Mouse (Mus musculus): ENCODE measurements around the gene Ints3. TPM values are rescaled to one million over a fixed set of nuclear protein-coding genes. Genes with fewer than 3 reads are reported as not detected.

Ints3 gene
- total and polyA plus RNA-seq, 2 experiments from 2014 or later: 20.4 to 71.7 TPM

DNA sequence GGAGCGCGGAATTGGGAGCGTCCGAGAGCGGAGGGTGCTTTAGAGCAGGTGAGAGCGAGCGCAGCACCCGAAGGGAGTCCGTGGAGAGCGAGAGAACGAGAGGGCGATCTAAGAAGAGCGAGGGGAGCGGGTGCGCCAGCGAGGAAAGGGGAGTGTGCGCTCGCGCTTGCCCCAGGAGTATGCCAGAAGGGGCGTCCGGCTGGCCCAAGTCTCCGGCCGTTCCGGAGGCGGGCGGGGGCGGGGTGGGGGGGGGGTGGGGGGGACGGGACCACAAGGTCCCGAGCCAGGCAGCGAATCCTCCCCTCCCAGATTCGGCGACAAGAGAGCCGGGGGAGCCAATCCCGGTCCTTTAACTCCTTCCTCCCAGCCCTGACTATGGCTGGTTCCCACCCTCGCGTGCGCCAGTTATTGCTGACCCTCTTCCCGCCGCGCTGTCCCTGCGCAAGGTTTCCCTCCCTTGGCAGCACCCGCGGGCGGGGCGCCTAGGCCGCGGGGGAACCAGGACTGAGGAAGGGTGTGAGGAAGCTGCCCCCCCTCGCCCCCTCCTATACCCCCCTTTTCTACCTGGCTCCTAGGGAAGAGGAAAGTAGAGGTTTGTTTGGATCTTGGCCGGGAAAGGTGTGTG is 32.4 kb upstream of the Ints3 start, which contains the start of gene Npr1:
Npr1 (minus strand) TSS at position 181 of the 625 bp plus-strand sequence.
- DNase-seq (ENCODE audit: low spot score) (no peak), ATAC-seq (peak; percentile 41)
- Histone ChIP-seq H3K4me2 (ENCODE audit: low read depth, low read length) (peak within 1 kb of the TSS; percentile 96), H3K4me1 (ENCODE audit: insufficient read depth, low read length) (no peaks in the 10 kb centered on the region), H3K36me3 (ENCODE audit: insufficient read depth, low read length) (no peaks in the 10 kb centered on the region), H3K27ac (no peak within 1 kb of the TSS), H3K27me3 (ENCODE audit: insufficient read depth, low read length) (peaks cover 3% of the 10 kb centered on the region), H3K9ac (replicated peaks; ENCODE audit: low read length) (peak within 1 kb of the TSS; percentile 49), H3K4me3 (ENCODE audit: low read length) (peak within 1 kb of the TSS; percentile 56), H3K9me3 (ENCODE audit: low read length) (no peaks in the 10 kb centered on the region)
- WGBS: 0% methylated on average over 26 of the region's 49 CpGs
- no peak for TF ChIP-seq CTCF (IDR thresholded peaks at IDR 0.05; ENCODE audit: low read depth)

DNA sequence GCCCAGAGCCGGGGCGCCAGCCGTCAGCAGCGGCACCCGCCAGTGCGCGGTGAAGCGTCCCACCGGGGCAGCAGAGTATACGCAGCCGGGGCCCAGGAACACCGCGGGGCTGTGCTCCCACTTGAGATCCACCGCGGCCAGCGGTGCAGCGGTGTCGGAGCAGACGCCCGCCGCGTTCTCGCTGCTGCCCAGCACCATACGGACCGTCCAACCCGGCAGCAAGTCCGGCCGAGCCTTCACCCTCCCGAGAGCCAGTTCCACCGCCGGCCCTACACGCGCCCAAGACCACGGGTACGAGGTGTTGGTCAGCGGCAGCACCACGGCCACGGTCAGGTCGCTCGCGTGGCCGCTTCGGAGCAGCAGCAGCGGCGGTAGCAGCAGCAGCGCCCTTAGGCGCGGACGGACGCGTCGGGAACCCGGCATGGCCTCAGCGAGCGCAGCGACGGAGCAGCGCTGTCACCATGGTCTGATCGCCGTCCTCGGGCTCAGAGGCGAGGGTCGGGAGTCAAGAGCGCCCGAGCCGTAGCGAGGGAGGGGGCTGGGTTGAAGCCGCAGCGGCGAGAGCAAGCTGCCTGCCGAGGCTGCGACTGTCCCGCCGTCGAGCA is 31.8 kb upstream of the Ints3 start:
- Histone ChIP-seq H3K36me3 (ENCODE audit: insufficient read depth, low read length) (no peaks in the 10 kb centered on the region), H3K9me3 (ENCODE audit: low read length) (no peaks in the 10 kb centered on the region), H3K4me2 (ENCODE audit: low read depth, low read length) (peak overlapping the region; percentile 96), H3K4me3 (ENCODE audit: low read length) (peak overlapping the region; percentile 56), H3K9ac (replicated peaks; ENCODE audit: low read length) (peak overlapping the region; percentile 49), H3K27me3 (ENCODE audit: insufficient read depth, low read length) (peaks cover 3% of the 10 kb centered on the region), H3K27ac (no peak overlapping the region), H3K4me1 (ENCODE audit: insufficient read depth, low read length) (no peaks in the 10 kb centered on the region)
- under 1% methylated on average over 73 of the region's 75 CpGs for WGBS
- no peak for TF ChIP-seq CTCF (IDR thresholded peaks at IDR 0.05; ENCODE audit: low read depth)
- ATAC-seq: peak; percentile 52
- peak; percentile 22 for DNase-seq (ENCODE audit: low spot score)

DNA sequence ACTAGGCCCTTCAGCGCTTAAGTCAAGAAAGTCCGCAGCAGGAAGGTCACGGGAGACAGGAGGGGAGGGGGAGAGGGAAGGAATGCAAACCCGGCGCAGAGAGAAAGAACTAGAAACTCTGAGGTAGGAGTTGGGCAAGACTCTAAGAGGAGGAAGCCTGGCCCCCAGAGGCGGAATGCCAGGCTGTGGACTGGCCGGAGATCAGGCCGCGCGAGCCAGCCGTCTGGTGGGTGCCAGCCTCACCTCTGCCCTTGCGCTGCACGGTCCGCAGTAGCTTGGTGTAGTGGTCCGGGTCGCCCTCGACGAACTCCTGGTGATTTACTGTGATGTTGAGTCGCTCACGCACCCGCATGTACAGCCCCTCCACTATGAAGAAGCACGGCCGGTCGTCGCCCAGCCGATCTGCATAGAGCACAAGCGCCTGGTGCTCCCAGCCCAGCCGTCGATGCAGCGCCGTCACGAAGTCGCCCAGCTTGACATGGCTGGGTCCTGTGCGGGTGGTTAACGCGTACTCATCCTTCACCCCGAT is 31.2 kb upstream of the Ints3 start:
- no peak for TF ChIP-seq CTCF (IDR thresholded peaks at IDR 0.05; ENCODE audit: low read depth)
- peak; percentile 12; the same call in 1 of the 2 replicates for ATAC-seq
- WGBS: 9% methylated on average over 37 of the region's 37 CpGs

DNA sequence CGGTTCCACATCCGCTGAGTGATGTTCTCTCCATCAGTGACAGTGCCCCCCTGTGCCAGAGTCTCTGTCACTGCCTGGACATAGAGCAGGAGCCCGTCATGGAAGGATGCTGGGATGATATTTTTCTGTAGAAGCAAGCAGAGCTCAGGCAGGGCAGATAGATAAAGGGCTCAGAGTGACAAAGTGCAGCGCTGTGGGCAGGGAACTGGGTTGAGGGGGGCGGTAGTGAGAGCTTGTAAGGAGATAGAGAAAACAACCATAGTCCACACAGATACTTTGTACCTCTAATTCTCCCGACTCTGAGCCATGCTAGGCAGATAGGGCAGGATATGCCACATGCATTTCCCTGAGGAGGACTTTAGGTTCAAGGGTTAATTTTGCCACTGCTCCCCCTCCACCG is 29.2 kb upstream of the Ints3 start:
- ATAC-seq (no peak), DNase-seq (ENCODE audit: low spot score) (no peak)
- H3K27ac ChIP-seq: no peak overlapping the region
- no peaks in the 10 kb centered on the region for H3K36me3 ChIP-seq (ENCODE audit: insufficient read depth, low read length)
- no peaks in the 10 kb centered on the region for H3K9me3 ChIP-seq (ENCODE audit: low read length)
- 28% methylated on average over 7 of the region's 7 CpGs for WGBS
- H3K9ac ChIP-seq (replicated peaks; ENCODE audit: low read length): no peak overlapping the region
- no peaks in the 10 kb centered on the region for H3K4me1 ChIP-seq (ENCODE audit: insufficient read depth, low read length)
- peaks cover 3% of the 10 kb centered on the region for H3K27me3 ChIP-seq (ENCODE audit: insufficient read depth, low read length)
- H3K4me3 ChIP-seq (ENCODE audit: low read length): no peak overlapping the region
- TF ChIP-seq CTCF (IDR thresholded peaks at IDR 0.05; ENCODE audit: low read depth): no peak
- H3K4me2 ChIP-seq (ENCODE audit: low read depth, low read length): no peak overlapping the region

More for the DNA sequence above, 31.2 kb upstream of the Ints3 start:
- Histone ChIP-seq H3K4me1 (ENCODE audit: insufficient read depth, low read length) (no peaks in the 10 kb centered on the region), H3K9me3 (ENCODE audit: low read length) (no peaks in the 10 kb centered on the region), H3K4me2 (ENCODE audit: low read depth, low read length) (peak overlapping the region; percentile 96), H3K9ac (replicated peaks; ENCODE audit: low read length) (no peak overlapping the region; the same call in 1 of the 2 replicates), H3K4me3 (ENCODE audit: low read length) (peak overlapping the region; percentile 56), H3K27me3 (ENCODE audit: insufficient read depth, low read length) (peaks cover 3% of the 10 kb centered on the region), H3K36me3 (ENCODE audit: insufficient read depth, low read length) (no peaks in the 10 kb centered on the region), H3K27ac (no peak overlapping the region)
- no peak for DNase-seq (ENCODE audit: low spot score)

DNA sequence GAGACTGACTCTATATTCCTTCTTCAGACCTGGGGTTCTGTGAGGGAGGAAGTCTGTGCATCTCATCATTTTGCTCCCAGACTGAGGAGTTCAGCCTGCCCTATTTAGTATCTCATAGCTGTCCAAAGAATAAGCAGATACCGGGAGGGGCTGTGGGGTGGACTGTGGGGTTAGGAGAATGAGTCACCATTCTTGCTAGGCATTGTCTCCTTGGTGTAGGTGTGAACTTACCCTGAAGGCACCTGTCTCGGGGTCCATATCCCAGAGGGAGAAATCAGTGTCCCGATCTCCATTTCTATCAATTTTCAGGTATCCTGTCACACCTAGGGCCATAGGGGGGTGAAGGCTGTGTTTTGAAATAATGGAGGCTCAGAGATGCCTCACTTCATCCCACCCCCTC is 28.5 kb upstream of the Ints3 start:
- Histone ChIP-seq H3K27me3 (ENCODE audit: insufficient read depth, low read length) (peaks cover 3% of the 10 kb centered on the region), H3K27ac (no peak overlapping the region), H3K4me2 (ENCODE audit: low read depth, low read length) (no peak overlapping the region), H3K9me3 (ENCODE audit: low read length) (no peaks in the 10 kb centered on the region), H3K36me3 (ENCODE audit: insufficient read depth, low read length) (no peaks in the 10 kb centered on the region), H3K4me3 (ENCODE audit: low read length) (no peak overlapping the region), H3K4me1 (ENCODE audit: insufficient read depth, low read length) (no peaks in the 10 kb centered on the region), H3K9ac (replicated peaks; ENCODE audit: low read length) (no peak overlapping the region)
- DNase-seq (ENCODE audit: low spot score) (no peak), ATAC-seq (no peak)
- TF ChIP-seq CTCF (IDR thresholded peaks at IDR 0.05; ENCODE audit: low read depth): no peak
- 93% methylated on average over 3 of the region's 3 CpGs for WGBS

DNA sequence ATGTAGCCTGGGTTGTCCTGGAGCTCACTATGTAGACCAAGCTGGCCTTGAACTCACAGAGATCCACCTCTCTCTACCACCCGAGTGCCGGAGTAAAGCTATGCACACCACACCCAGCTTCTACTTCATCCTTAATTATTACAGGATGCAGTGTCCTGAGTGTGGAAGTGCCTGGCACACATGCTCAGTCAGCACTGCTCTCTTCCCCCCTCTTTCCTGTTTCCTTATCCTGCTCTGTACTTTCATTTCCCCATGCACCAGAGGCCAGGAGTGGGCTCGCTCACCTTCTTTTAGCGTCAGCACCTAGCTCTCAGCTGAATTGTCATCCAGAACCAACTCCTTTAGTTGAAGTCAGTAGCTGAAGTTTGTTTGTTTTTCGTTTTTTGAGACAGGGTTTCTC is 26.9 kb upstream of the Ints3 start:
- H3K4me2 ChIP-seq (ENCODE audit: low read depth, low read length): no peak overlapping the region
- DNase-seq (ENCODE audit: low spot score) (no peak), ATAC-seq (no peak)
- no peak overlapping the region for H3K27ac ChIP-seq
- no peak for TF ChIP-seq CTCF (IDR thresholded peaks at IDR 0.05; ENCODE audit: low read depth)
- H3K9ac ChIP-seq (replicated peaks; ENCODE audit: low read length): no peak overlapping the region
- H3K4me1 ChIP-seq (ENCODE audit: insufficient read depth, low read length): no peaks in the 10 kb centered on the region
- H3K27me3 ChIP-seq (ENCODE audit: insufficient read depth, low read length): no peaks in the 10 kb centered on the region; the same call in 1 of the 2 replicates
- no peaks in the 10 kb centered on the region for H3K9me3 ChIP-seq (ENCODE audit: low read length)
- H3K4me3 ChIP-seq (ENCODE audit: low read length): no peak overlapping the region
- 71% methylated on average over 5 of the region's 5 CpGs for WGBS
- H3K36me3 ChIP-seq (ENCODE audit: insufficient read depth, low read length): no peaks in the 10 kb centered on the region

DNA sequence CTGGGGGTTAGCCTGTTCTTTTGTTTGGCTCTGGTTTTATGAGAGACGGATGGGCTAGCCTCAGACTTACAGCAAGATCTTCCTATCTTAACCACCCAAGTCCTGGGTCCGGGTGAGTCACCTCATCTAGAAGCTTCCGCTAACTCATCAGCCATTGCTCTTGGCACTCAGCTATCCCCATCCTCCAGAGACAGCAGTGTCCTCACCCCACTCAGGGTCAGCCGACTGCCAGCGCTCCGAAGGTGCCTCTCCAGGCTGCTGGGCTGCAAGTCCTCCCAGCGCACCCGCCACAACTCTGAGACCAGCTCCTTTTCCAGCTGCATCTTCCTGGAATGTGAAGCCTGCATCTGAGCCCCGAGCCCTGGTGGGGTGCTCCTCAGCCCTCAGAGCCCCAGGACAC is 26.3 kb upstream of the Ints3 start:
- Histone ChIP-seq H3K36me3 (ENCODE audit: insufficient read depth, low read length) (no peaks in the 10 kb centered on the region), H3K9me3 (ENCODE audit: low read length) (no peaks in the 10 kb centered on the region), H3K9ac (replicated peaks; ENCODE audit: low read length) (no peak overlapping the region), H3K4me2 (ENCODE audit: low read depth, low read length) (no peak overlapping the region), H3K27me3 (ENCODE audit: insufficient read depth, low read length) (no peaks in the 10 kb centered on the region; the same call in 1 of the 2 replicates), H3K4me3 (ENCODE audit: low read length) (no peak overlapping the region), H3K4me1 (ENCODE audit: insufficient read depth, low read length) (no peaks in the 10 kb centered on the region), H3K27ac (no peak overlapping the region)
- ATAC-seq: no peak
- DNase-seq (ENCODE audit: low spot score): no peak
- WGBS: 85% methylated on average over 9 of the region's 9 CpGs
- TF ChIP-seq CTCF (IDR thresholded peaks at IDR 0.05; ENCODE audit: low read depth): no peak
